Mouse (Mus musculus) neural tube, embryonic 12.5 days (tissue): ENCODE measurements around the gene Dapk1. TPM values are rescaled to one million over a fixed set of nuclear protein-coding genes. Genes with fewer than 3 reads are reported as not detected.

Source experiments
- ATAC-seq: fragments of 200-750 bp; cut with Nextera tagmentation; 2 replicates; pipeline ENCODE4 v1.8.0; 2017; ENCODE audit warnings: low read depth, mild to moderate bottlenecking, moderate TSS enrichment, moderate library complexity; ENCODE audit not compliant: low FRiP score
- H3K27ac ChIP-seq: fragments of 300-500 bp; sonication (generic); 2 replicates; pipeline ENCODE4 v1.5.1; 2016
- H3K27me3 ChIP-seq: fragments of 300-500 bp; sonication (generic); replicated peaks from 2 replicates; pipeline ENCODE4 v1.6.1; 2016; ENCODE audit warnings: mild to moderate bottlenecking
- H3K36me3 ChIP-seq: fragments of 300-500 bp; sonication (generic); 2 replicates; pipeline ENCODE4 v1.6.1; 2016; ENCODE audit warnings: mild to moderate bottlenecking
- H3K4me1 ChIP-seq: fragments of 300-500 bp; sonication (generic); 2 replicates; pipeline ENCODE4 v1.6.1; 2016
- H3K4me2 ChIP-seq: fragments of 300-500 bp; sonication (generic); replicated peaks from 2 replicates; pipeline ENCODE4 v1.6.1; 2016; ENCODE audit warnings: mild to moderate bottlenecking
- H3K4me3 ChIP-seq: fragments of 300-500 bp; sonication (generic); 2 replicates; pipeline ENCODE4 v1.5.1; 2016
- H3K9ac ChIP-seq: fragments of 300-500 bp; sonication (generic); 2 replicates; pipeline ENCODE4 v1.6.1; 2016; ENCODE audit warnings: mild to moderate bottlenecking
- H3K9me3 ChIP-seq: fragments of 300-500 bp; sonication (generic); 2 replicates; pipeline ENCODE4 v1.6.1; 2016; ENCODE audit warnings: mild to moderate bottlenecking
- WGBS: fragments of 180-500 bp; shearing (Covaris S2); methylation state at CpG from one replicate; pipeline ENCODE4 v1.1.7; 2016; 5-methylcytosine and 5-hydroxymethylcytosine counted together
- polyA plus RNA-seq: library from polyadenylated mRNA; unstranded; fragments of >200 nt; fragmentation: Nextera tagmentation; extraction: Ambion mirVana; gene quantifications from 2 replicates; pipeline ENCODE4 v1.2.1, GENCODE M21; 2016

Gene Dapk1
- polyA plus RNA-seq, 1 experiment from 2014 or later = 37.3 TPM

GRCm38 (mm10) chr13:60619723-60620122, 18.0 kb downstream of the Dapk1 start:
- Histone ChIP-seq H3K9ac (no peak overlapping the region), H3K27ac (no peak overlapping the region), H3K27me3 (no peaks in the 10 kb centered on the region), H3K4me2 (no peak overlapping the region), H3K4me3 (no peak overlapping the region), H3K9me3 (no peaks in the 10 kb centered on the region), H3K4me1 (peaks cover 30% of the 10 kb centered on the region), H3K36me3 (no peaks in the 10 kb centered on the region)
- WGBS = 52% methylated on average over 6 of the region's 6 CpGs
- no peak for ATAC-seq

- Histone ChIP-seq H3K4me1 (peaks cover 21% of the 10 kb centered on the region), H3K4me3 (no peak overlapping the region), H3K9ac (no peak overlapping the region), H3K4me2 (no peak overlapping the region), H3K27ac (no peak overlapping the region), H3K27me3 (no peaks in the 10 kb centered on the region), H3K9me3 (no peaks in the 10 kb centered on the region), H3K36me3 (no peaks in the 10 kb centered on the region)
- 60% methylated on average over 4 of the region's 4 CpGs for WGBS
- no peak for ATAC-seq
These were observed 19.7 kb downstream of the Dapk1 start for GRCm38 (mm10) chr13:60621411-60621965.

GRCm38 (mm10) chr13:60625581-60625980, 23.8 kb downstream of the Dapk1 start:
- H3K36me3 ChIP-seq = no peaks in the 10 kb centered on the region
- no peak overlapping the region for H3K4me2 ChIP-seq
- no peak overlapping the region for H3K9ac ChIP-seq
- no peak overlapping the region for H3K27ac ChIP-seq
- peaks cover 14% of the 10 kb centered on the region for H3K4me1 ChIP-seq
- no peaks in the 10 kb centered on the region for H3K27me3 ChIP-seq
- no peaks in the 10 kb centered on the region for H3K9me3 ChIP-seq
- no peak overlapping the region for H3K4me3 ChIP-seq
- no peak for ATAC-seq
- WGBS = 72% methylated on average over 7 of the region's 7 CpGs

- H3K4me2 ChIP-seq = no peak overlapping the region
- no peaks in the 10 kb centered on the region for H3K27me3 ChIP-seq
- H3K36me3 ChIP-seq = no peaks in the 10 kb centered on the region
- H3K4me1 ChIP-seq = peaks cover 14% of the 10 kb centered on the region
- no peak overlapping the region for H3K4me3 ChIP-seq
- H3K9me3 ChIP-seq = no peaks in the 10 kb centered on the region
- H3K27ac ChIP-seq = no peak overlapping the region
- WGBS = 32% methylated on average over 15 of the region's 15 CpGs
- H3K9ac ChIP-seq = no peak overlapping the region
- ATAC-seq = 0 out of 2 replicates have a peak, but pooled peaks have one; percentile 6
These were observed 26.3 kb downstream of the Dapk1 start for GRCm38 (mm10) chr13:60627843-60628656.

GRCm38 (mm10) chr13:60628657-60628950, 26.9 kb downstream of the Dapk1 start:
- 33% methylated on average over 2 of the region's 2 CpGs for WGBS
- Histone ChIP-seq H3K4me3 (no peak overlapping the region), H3K9ac (no peak overlapping the region), H3K27ac (no peak overlapping the region), H3K27me3 (no peaks in the 10 kb centered on the region), H3K4me1 (peaks cover 15% of the 10 kb centered on the region), H3K36me3 (no peaks in the 10 kb centered on the region), H3K4me2 (no peak overlapping the region), H3K9me3 (no peaks in the 10 kb centered on the region)
- ATAC-seq = no peak

- Histone ChIP-seq H3K9ac (no peak overlapping the region), H3K4me3 (no peak overlapping the region), H3K4me1 (peaks cover 24% of the 10 kb centered on the region), H3K27ac (no peak overlapping the region), H3K4me2 (no peak overlapping the region), H3K27me3 (no peaks in the 10 kb centered on the region), H3K36me3 (no peaks in the 10 kb centered on the region), H3K9me3 (no peaks in the 10 kb centered on the region)
- WGBS = 88% methylated on average over 9 of the region's 9 CpGs
- no peak for ATAC-seq
These were observed 27.7 kb downstream of the Dapk1 start for GRCm38 (mm10) chr13:60629419-60629818.

- H3K27ac ChIP-seq = no peak overlapping the region
- H3K4me2 ChIP-seq = no peak overlapping the region
- H3K9ac ChIP-seq = no peak overlapping the region
- no peaks in the 10 kb centered on the region for H3K27me3 ChIP-seq
- no peak overlapping the region for H3K4me3 ChIP-seq
- H3K9me3 ChIP-seq = no peaks in the 10 kb centered on the region
- no peaks in the 10 kb centered on the region for H3K36me3 ChIP-seq
- 37% methylated on average over 6 of the region's 6 CpGs for WGBS
- peaks cover 10% of the 10 kb centered on the region; the same call in 1 of the 2 replicates for H3K4me1 ChIP-seq
- no peak for ATAC-seq
These were observed 32.2 kb downstream of the Dapk1 start for GRCm38 (mm10) chr13:60633945-60634344.

GRCm38 (mm10) chr13:60635636-60636035, 33.9 kb downstream of the Dapk1 start:
- H3K4me3 ChIP-seq = no peak overlapping the region
- H3K9ac ChIP-seq = no peak overlapping the region
- no peak overlapping the region for H3K27ac ChIP-seq
- no peak overlapping the region for H3K4me2 ChIP-seq
- H3K4me1 ChIP-seq = peaks cover 10% of the 10 kb centered on the region; the same call in 1 of the 2 replicates
- no peak for ATAC-seq
- H3K9me3 ChIP-seq = no peaks in the 10 kb centered on the region
- no peaks in the 10 kb centered on the region for H3K36me3 ChIP-seq
- 49% methylated on average over 6 of the region's 6 CpGs for WGBS
- no peaks in the 10 kb centered on the region for H3K27me3 ChIP-seq

GRCm38 (mm10) chr13:60639482-60640055, 37.8 kb downstream of the Dapk1 start:
- no peak overlapping the region for H3K27ac ChIP-seq
- no peaks in the 10 kb centered on the region for H3K9me3 ChIP-seq
- H3K36me3 ChIP-seq = no peaks in the 10 kb centered on the region
- no peak overlapping the region for H3K4me2 ChIP-seq
- 86% methylated on average over 11 of the region's 11 CpGs for WGBS
- H3K9ac ChIP-seq = no peak overlapping the region
- H3K4me1 ChIP-seq = no peaks in the 10 kb centered on the region
- no peaks in the 10 kb centered on the region for H3K27me3 ChIP-seq
- ATAC-seq = no peak
- H3K4me3 ChIP-seq = no peak overlapping the region

GRCm38 (mm10) chr13:60640420-60640819, 38.7 kb downstream of the Dapk1 start:
- Histone ChIP-seq H3K4me1 (no peaks in the 10 kb centered on the region), H3K36me3 (no peaks in the 10 kb centered on the region), H3K27me3 (no peaks in the 10 kb centered on the region), H3K9ac (no peak overlapping the region), H3K9me3 (no peaks in the 10 kb centered on the region), H3K4me2 (no peak overlapping the region), H3K4me3 (no peak overlapping the region), H3K27ac (no peak overlapping the region)
- no peak for ATAC-seq
- 91% methylated on average over 7 of the region's 7 CpGs for WGBS

GRCm38 (mm10) chr13:60644457-60644889, 42.7 kb downstream of the Dapk1 start:
- ATAC-seq = no peak
- H3K4me1 ChIP-seq = no peaks in the 10 kb centered on the region
- H3K4me3 ChIP-seq = no peak overlapping the region
- 0 out of 2 replicates have a peak, but pooled peaks cover 3% of the 10 kb centered on the region for H3K36me3 ChIP-seq
- no peak overlapping the region for H3K9ac ChIP-seq
- no peak overlapping the region for H3K4me2 ChIP-seq
- no peaks in the 10 kb centered on the region for H3K9me3 ChIP-seq
- WGBS = 84% methylated on average over 5 of the region's 5 CpGs
- H3K27me3 ChIP-seq = no peaks in the 10 kb centered on the region
- H3K27ac ChIP-seq = no peak overlapping the region

- Histone ChIP-seq H3K4me3 (no peak overlapping the region), H3K36me3 (0 out of 2 replicates have a peak, but pooled peaks cover 4% of the 10 kb centered on the region), H3K27me3 (no peaks in the 10 kb centered on the region), H3K4me1 (no peaks in the 10 kb centered on the region), H3K4me2 (no peak overlapping the region), H3K9me3 (no peaks in the 10 kb centered on the region), H3K9ac (no peak overlapping the region), H3K27ac (no peak overlapping the region)
- no peak for ATAC-seq
- WGBS = 95% methylated on average over 3 of the region's 3 CpGs
These were observed 45.0 kb downstream of the Dapk1 start for GRCm38 (mm10) chr13:60646791-60647190.
